Mouse (Mus musculus): Measurements from ENCODE around the gene Lce1a1. TPM values are rescaled to one million over a fixed set of nuclear protein-coding genes. Genes with fewer than 3 reads are reported as not detected.

Lce1a1 gene
- polyA plus RNA-seq, 1 experiment from 2014 or later, result not detected

DNA sequence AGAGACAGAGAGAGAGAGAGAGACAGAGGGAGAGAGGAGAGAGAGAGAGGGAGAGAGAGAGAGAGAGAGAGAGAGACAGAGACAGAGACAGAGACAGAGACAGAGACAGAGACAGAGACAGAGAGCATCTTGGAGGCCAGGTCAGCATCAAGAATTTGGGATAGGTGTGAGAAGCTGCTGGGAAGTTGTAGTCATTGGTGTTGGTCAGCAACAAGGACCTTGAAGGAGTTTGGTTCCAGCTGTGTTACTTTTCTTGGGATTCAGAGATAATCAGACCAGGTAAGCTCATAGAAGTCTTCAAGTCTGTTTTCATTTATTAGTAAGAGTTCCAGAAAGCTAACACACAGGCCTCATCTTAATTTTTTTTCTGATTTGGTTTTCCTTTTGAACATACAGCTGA lies 40.7 kb downstream of the Lce1a1 start, which contains the start of gene 2210017I01Rik:
Gene 2210017I01Rik, minus strand, starts transcription at position 101 of the 400 bp plus-strand sequence.
- Histone ChIP-seq H3K4me1 (replicated peaks) (no peaks in the 10 kb centered on the region), H3K27me3 (ENCODE audit: insufficient read depth, poor library complexity, severe bottlenecking) (no peaks in the 10 kb centered on the region), H3K36me3 (no peaks in the 10 kb centered on the region), H3K9me3 (no peaks in the 10 kb centered on the region), H3K4me3 (no peak within 1 kb of the TSS), H3K27ac (no peak within 1 kb of the TSS)
- no peak for DNase-seq (ENCODE audit: low spot score)

DNA sequence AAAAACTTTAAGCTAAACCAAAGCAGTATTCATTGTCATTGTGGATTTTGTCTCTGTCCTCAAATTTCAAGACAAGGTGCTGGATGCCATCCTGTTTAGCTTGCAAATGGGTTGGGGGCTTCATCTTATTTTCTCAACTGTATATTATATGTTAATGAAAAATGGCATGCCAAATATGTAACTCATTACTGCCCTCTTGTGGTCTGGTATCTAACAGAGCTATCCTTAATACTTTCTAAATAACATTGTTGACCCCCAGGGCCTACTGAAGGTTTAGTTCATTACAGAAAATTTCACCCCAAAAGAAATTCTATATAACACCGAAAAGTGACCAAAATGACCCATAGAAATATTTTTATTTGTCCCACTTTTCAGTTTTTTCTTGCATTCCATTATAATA lies 45.9 kb downstream of the Lce1a1 start:
- 34% methylated on average over 1 of the region's 1 CpGs for WGBS
- no peaks in the 10 kb centered on the region for H3K36me3 ChIP-seq
- H3K9me3 ChIP-seq, result peaks cover 9% of the 10 kb centered on the region; the same call in 1 of the 2 replicates
- no peak overlapping the region for H3K4me3 ChIP-seq
- DNase-seq (ENCODE audit: low spot score), result no peak
- H3K4me1 ChIP-seq (replicated peaks), result no peaks in the 10 kb centered on the region
- H3K27ac ChIP-seq, result no peak overlapping the region
- H3K27me3 ChIP-seq (ENCODE audit: insufficient read depth, poor library complexity, severe bottlenecking), result no peaks in the 10 kb centered on the region

DNA sequence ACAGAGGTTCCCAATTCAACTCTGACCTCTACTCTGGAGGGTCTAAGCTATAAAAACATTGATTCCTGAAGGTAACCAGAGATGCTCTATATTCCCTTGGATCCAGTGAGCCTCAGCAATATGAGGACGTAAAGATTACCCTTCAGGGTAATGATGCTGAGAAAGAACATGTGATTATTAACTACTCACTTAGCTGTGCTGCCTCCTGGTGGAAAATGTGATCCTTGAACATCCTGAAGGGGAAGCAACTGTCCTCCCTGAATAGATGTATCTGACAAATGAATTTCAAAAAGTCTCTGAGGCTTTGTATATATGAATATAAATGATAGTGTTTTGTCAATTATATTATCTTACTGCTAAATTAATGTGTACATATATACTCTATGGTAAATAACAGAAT lies 47.7 kb downstream of the Lce1a1 start:
- 61% methylated on average over 1 of the region's 1 CpGs for WGBS
- DNase-seq (ENCODE audit: low spot score), result no peak
- H3K9me3 ChIP-seq, result peaks cover 9% of the 10 kb centered on the region; the same call in 1 of the 2 replicates
- no peak overlapping the region for H3K4me3 ChIP-seq
- H3K4me1 ChIP-seq (replicated peaks), result no peaks in the 10 kb centered on the region
- H3K36me3 ChIP-seq, result no peaks in the 10 kb centered on the region
- no peak overlapping the region for H3K27ac ChIP-seq
- H3K27me3 ChIP-seq (ENCODE audit: insufficient read depth, poor library complexity, severe bottlenecking), result no peaks in the 10 kb centered on the region

DNA sequence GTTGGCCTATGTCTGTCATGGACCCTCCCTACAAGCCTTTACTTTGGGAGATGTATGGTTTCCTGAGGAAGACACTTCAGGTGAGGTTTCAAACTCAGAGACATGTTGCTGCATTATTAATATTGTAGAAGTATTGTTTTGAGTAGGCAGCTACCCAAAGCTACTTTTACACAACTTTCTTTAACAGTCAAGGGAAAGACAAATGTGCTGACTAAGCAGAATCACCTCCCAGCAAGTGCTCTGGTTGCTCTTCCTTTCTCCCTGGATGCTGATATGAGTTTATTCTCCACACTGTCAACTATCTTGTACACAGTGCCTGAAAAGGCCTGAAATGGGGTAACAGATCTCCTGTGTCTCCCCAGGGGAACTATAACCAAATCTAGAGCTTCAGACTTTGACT lies 48.1 kb downstream of the Lce1a1 start:
- Histone ChIP-seq H3K27ac (no peak overlapping the region), H3K4me3 (no peak overlapping the region), H3K4me1 (replicated peaks) (no peaks in the 10 kb centered on the region), H3K36me3 (no peaks in the 10 kb centered on the region), H3K9me3 (peaks cover 9% of the 10 kb centered on the region; the same call in 1 of the 2 replicates), H3K27me3 (ENCODE audit: insufficient read depth, poor library complexity, severe bottlenecking) (no peaks in the 10 kb centered on the region)
- no peak for DNase-seq (ENCODE audit: low spot score)

DNA sequence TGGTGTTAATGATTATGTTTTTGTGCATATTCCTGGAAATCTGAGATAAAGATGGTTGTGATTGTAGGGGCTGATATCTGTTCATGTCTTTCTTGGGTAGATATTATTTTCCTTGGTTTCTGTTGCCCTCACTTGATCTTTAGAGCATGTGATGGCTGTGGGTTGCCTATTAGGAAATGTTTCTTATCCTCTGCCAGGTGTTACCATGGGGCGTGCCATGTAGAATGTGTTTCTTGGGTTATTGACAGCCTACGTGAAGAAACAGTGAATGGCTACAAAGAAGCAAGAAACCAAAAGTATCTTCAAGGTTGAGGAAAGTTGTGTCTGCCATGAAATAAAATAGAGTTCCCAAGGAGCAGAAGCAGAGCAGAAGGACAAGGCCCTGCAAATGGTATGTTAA lies 49.7 kb downstream of the Lce1a1 start:
- Histone ChIP-seq H3K27me3 (ENCODE audit: insufficient read depth, poor library complexity, severe bottlenecking) (no peaks in the 10 kb centered on the region), H3K9me3 (peaks cover 9% of the 10 kb centered on the region; the same call in 1 of the 2 replicates), H3K4me3 (no peak overlapping the region), H3K4me1 (replicated peaks) (no peaks in the 10 kb centered on the region), H3K27ac (no peak overlapping the region), H3K36me3 (no peaks in the 10 kb centered on the region)
- 86% methylated on average over 2 of the region's 2 CpGs for WGBS
- no peak for DNase-seq (ENCODE audit: low spot score)

Other genes with a start within 250 kb of the Lce1a1 start
- gene Sprr2i, start 240.3 kb downstream of the Lce1a1 start, polyA plus RNA-seq (2016; fragmentation: Nextera tagmentation; extraction: Ambion mirVana), result not detected in 2 replicates
- gene Sprr2j-ps, start 230.2 kb downstream of the Lce1a1 start, polyA plus RNA-seq (2016; fragmentation: Nextera tagmentation; extraction: Ambion mirVana), result not detected in 2 replicates
- 8.3 and 9.8 TPM in 2 replicates for gene Gm9774, start 218.9 kb downstream of the Lce1a1 start, polyA plus RNA-seq (2016; fragmentation: Nextera tagmentation; extraction: Ambion mirVana)
- gene Sprr2k, start 215.7 kb downstream of the Lce1a1 start, polyA plus RNA-seq (2016; fragmentation: Nextera tagmentation; extraction: Ambion mirVana), result not detected in 2 replicates
- not detected in 2 replicates for gene Sprr1b, start 209.5 kb downstream of the Lce1a1 start, polyA plus RNA-seq (2016; fragmentation: Nextera tagmentation; extraction: Ambion mirVana)
- gene Sprr3, start 189.6 kb downstream of the Lce1a1 start, polyA plus RNA-seq (2016; fragmentation: Nextera tagmentation; extraction: Ambion mirVana), result not detected in 2 replicates
- gene Sprr1a, start 162.4 kb downstream of the Lce1a1 start, polyA plus RNA-seq (2016; fragmentation: Nextera tagmentation; extraction: Ambion mirVana), result not detected in 2 replicates
- gene Sprr4, start 147.8 kb downstream of the Lce1a1 start, polyA plus RNA-seq (2016; fragmentation: Nextera tagmentation; extraction: Ambion mirVana), result not detected in 2 replicates
- gene 2310046K23Rik, start 113.8 kb downstream of the Lce1a1 start, polyA plus RNA-seq (2016; fragmentation: Nextera tagmentation; extraction: Ambion mirVana), result not detected in 2 replicates
- not detected in 2 replicates for gene Ivl, start 74.6 kb downstream of the Lce1a1 start, polyA plus RNA-seq (2016; fragmentation: Nextera tagmentation; extraction: Ambion mirVana)
- not detected in 2 replicates for gene Smcp, start 59.3 kb downstream of the Lce1a1 start, polyA plus RNA-seq (2016; fragmentation: Nextera tagmentation; extraction: Ambion mirVana)
- gene 2210017I01Rik, start 40.8 kb downstream of the Lce1a1 start, polyA plus RNA-seq (2016; fragmentation: Nextera tagmentation; extraction: Ambion mirVana), result not detected in 2 replicates
- not detected in 2 replicates for gene Lce6a, start 26.6 kb downstream of the Lce1a1 start, polyA plus RNA-seq (2016; fragmentation: Nextera tagmentation; extraction: Ambion mirVana)
- not detected in 2 replicates for gene Lce1b, start 8.6 kb upstream of the Lce1a1 start, polyA plus RNA-seq (2016; fragmentation: Nextera tagmentation; extraction: Ambion mirVana)
- not detected in 2 replicates for gene Lce1a2, start 22.0 kb upstream of the Lce1a1 start, polyA plus RNA-seq (2016; fragmentation: Nextera tagmentation; extraction: Ambion mirVana)
- gene Lce1c, start 30.9 kb upstream of the Lce1a1 start, polyA plus RNA-seq (2016; fragmentation: Nextera tagmentation; extraction: Ambion mirVana), result not detected in 2 replicates
- not detected in 2 replicates for gene Lce1d, start 38.9 kb upstream of the Lce1a1 start, polyA plus RNA-seq (2016; fragmentation: Nextera tagmentation; extraction: Ambion mirVana)
- not detected in 2 replicates for gene Lce1e, start 60.8 kb upstream of the Lce1a1 start, polyA plus RNA-seq (2016; fragmentation: Nextera tagmentation; extraction: Ambion mirVana)
- not detected in 2 replicates for gene Lce1f, start 72.0 kb upstream of the Lce1a1 start, polyA plus RNA-seq (2016; fragmentation: Nextera tagmentation; extraction: Ambion mirVana)
- not detected in 2 replicates for gene Gm38119, start 90.8 kb upstream of the Lce1a1 start, polyA plus RNA-seq (2016; fragmentation: Nextera tagmentation; extraction: Ambion mirVana)
- gene Lce1g, start 104.0 kb upstream of the Lce1a1 start, polyA plus RNA-seq (2016; fragmentation: Nextera tagmentation; extraction: Ambion mirVana), result not detected in 2 replicates
- not detected in 2 replicates for gene Lce1h, start 116.8 kb upstream of the Lce1a1 start, polyA plus RNA-seq (2016; fragmentation: Nextera tagmentation; extraction: Ambion mirVana)
- gene Lce1i, start 130.6 kb upstream of the Lce1a1 start, polyA plus RNA-seq (2016; fragmentation: Nextera tagmentation; extraction: Ambion mirVana), result not detected in 2 replicates
- gene Lce1j, start 142.2 kb upstream of the Lce1a1 start, polyA plus RNA-seq (2016; fragmentation: Nextera tagmentation; extraction: Ambion mirVana), result not detected in 2 replicates
- gene Lce1k, start 159.6 kb upstream of the Lce1a1 start, polyA plus RNA-seq (2016; fragmentation: Nextera tagmentation; extraction: Ambion mirVana), result not detected in 2 replicates
- gene Kprp, start 178.9 kb upstream of the Lce1a1 start, polyA plus RNA-seq (2016; fragmentation: Nextera tagmentation; extraction: Ambion mirVana), result not detected in 2 replicates
- gene Lce1l, start 203.0 kb upstream of the Lce1a1 start, polyA plus RNA-seq (2016; fragmentation: Nextera tagmentation; extraction: Ambion mirVana), result not detected in 2 replicates
- not detected in 2 replicates for gene 2310050C09Rik, start 221.9 kb upstream of the Lce1a1 start, polyA plus RNA-seq (2016; fragmentation: Nextera tagmentation; extraction: Ambion mirVana)

All from hindbrain, embryonic 10.5 days (tissue).